Mouse (Mus musculus): Measurements from ENCODE around the gene Apela.

Gene Apela

DNA sequence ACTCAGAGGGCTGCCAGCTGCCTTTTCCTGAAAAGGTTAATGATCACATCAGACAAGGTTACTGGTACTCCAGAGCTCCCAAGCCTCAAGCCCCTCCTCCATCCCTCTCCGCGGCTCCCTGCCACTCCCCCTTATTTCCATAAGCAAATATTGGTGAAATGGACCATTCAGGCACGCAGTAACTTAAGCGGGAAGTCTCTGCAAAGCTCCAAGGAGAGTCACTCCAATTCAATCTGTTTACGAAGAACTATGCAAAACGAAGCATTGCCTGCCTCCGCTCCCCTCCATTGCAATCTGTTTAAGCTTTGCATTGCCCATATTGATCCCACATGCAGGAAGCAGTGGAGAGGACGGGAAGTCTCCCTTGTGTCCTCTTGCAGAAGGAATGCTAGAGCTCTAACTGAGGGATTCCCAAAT, at the start of gene Apela:
Gene Apela (minus strand): TSS at position 220 of the 417 bp plus-strand sequence.
- peak; percentile 44 for DNase-seq (ENCODE audit: low read depth, low spot score)

DNA sequence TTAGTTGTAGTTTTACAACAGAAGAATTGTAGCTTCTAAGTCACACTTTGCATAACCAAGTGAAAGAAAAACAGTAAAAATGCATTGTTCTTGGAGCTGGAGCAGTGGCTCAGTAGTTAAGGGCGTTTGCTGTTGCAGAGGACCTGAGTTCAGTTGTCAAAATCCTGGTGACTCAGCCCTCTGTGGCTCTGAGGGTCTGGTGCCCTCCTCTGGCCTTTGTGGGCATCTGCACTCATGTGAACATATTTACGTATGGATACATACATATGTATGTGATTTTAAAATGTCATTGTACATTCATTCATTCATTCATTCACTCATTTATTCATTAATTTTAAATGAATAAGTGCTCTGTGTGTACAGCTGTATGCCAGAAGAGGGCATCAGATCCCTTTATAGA, 48.5 kb upstream of the Apela start:
- DNase-seq (ENCODE audit: low read depth, low spot score): no peak

DNA sequence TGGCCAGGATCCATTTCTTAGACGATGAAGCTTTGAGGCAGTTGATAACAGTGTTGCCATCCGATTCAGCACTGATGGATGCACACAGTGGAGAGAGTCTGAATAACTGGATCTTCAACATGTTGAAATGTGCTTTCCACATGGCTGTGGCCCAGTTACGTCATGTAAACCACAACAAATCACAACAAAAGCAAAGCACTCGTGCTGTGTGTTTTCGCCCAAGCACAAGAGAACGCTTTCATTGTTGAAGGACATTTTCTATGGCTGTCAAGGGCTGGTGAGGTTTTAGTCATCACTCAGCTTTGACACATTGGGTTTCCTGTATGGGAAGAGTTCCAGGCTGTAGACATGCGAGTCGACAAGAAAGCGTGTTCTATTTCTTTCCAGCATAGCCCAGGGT, 43.6 kb upstream of the Apela start:
- no peak for DNase-seq (ENCODE audit: low read depth, low spot score)

DNA sequence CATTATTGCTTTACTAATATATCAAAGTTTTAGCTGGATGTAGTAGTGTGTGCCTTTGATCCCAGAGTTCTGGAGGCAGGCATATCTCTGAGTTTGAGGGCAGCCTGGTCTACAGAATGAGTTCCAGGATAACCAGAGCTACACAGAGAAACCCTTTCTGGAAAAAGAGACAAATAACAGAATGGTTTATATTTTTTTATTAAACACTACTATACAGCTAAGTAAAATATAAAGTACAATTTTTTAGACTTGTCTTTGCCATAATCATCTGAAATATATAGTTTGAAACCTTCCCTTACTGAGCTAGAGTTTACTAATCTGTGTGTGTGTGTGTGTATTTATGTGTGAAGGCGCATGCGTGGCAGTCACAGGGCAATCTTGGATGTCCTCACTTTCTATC, 37.6 kb upstream of the Apela start, which contains the start of gene Gm10663:
Gene Gm10663 (plus strand): TSS at position 301 of the 400 bp plus-strand sequence.
- no peak for DNase-seq (ENCODE audit: low read depth, low spot score)

DNA sequence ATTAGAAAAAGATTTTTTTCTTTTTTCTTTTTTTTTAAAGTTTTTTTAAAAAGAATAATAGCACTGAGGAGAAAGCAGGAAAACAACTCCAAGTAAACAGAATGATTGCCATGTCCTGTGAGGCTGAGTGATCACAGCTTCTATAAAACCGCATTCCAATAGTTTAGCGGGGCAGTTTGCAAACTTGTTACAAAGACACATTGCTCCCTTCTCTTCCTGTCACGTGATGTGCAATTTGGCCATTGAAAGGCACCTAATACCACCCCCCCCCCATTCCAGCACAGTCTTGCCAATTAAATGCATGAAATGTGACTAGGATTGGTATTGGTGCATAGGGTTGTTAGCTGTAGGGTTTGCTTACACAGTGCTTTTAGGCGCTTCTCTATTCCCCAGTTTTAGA, 33.9 kb upstream of the Apela start:
- DNase-seq (ENCODE audit: low read depth, low spot score): no peak

DNA sequence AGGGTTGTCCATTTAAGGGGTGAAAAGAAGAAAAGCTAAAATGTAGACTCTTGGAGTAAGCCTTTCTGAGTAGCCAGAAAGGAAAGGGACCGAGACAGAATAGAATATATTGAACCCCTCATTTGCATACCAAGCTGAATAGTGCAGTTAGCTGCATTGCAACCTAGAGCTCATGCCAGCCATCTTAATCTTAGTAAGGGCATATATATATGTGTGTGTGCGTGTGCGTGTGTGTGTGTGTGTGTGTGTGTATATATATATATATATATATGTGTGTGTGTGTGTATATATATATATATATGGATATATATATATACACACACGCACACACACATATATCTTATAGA, 31.3 kb upstream of the Apela start:
- no peak for DNase-seq (ENCODE audit: low read depth, low spot score)

DNA sequence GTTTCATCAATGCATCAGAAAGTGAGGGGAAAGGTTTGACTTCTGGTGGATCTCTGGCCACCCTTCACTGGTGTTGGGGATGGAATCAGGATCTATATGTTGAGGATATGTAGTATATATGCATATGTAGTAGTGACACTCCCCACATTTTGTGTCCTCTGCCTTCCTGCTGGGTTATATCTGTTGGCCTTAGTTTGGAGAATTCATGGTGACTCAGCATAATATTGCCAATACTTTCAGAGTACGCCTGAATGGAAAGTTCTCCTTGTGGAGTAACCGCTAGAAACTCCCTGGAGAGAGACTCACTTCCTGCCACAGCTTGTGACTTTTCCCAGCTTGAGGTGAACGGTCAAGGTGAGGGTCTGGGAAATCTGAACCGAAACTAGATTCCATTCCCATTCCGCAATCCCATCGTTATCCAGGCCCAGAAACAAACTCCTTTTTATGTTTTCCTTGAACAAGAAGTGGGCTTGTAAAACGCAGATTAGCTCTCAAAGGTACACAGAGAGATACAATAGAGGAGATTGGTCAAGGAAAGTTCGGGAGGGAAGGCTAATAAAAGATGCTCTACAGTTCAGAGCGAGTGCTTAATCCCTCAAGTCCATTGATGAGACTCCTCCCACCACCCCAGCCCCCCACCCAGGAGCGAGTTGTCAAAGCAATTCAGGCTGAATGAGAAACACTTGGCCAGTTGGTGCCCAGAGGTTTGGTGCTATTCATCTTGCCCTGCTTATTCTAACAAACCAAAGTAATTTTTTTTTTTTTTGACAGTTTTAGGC, 30.7 kb upstream of the Apela start:
- no peak for DNase-seq (ENCODE audit: low read depth, low spot score)

DNA sequence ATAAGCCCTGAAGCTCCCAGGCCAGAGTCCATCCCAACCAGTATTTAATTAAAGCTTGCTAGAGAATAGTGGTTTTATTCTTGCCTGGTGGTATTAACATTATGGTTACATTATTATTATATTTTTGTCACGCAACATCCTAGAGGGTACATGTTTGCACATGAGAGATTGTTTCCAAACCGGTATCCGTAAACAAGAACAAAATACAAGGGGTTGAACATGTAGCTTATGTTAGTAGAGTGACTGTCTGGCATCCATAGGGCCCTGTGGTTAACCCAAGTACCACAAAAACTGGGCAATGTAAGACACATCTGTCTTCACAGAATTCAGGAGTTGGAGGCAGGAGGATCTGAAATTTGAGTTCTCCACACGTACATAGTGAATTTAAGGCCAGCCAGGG, 29.9 kb upstream of the Apela start:
- DNase-seq (ENCODE audit: low read depth, low spot score): no peak

DNA sequence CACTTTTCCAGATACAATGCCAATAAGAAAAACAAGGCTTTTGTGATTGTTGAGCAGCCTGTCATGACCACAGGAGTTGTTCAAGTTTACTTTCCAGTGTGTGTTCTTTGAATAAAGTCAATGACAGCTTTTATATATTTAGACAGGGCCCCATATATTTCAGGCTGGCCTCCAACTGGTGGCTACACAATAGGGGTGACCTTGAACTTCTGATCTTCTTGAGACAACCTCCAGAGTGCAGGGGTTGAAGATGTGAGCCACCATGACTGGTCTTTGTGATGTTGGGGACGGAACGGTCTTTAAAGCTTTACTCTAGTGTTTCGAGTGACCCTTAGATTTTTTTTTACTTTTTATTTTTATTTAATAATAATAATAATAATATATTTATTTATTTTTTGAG, 28.5 kb upstream of the Apela start:
- no peak for DNase-seq (ENCODE audit: low read depth, low spot score)

DNA sequence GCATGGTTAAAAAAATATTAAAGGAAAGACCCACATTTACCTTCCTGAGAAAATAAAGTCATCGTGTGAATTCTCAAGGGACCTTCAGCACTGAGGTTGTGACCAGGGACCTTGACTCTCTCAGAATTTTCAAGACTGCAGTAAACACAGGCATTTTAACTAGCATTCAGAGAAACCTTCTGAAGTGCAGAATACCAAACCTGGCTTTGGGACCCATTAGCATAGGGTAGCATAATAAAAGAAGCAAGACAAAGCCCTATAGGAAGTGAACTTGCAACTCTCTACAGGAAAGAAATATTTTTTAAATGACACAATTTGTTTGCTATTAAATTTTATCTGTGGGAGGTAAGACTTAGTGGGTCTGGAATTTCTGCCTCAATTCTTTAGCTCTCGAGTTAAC, 26.9 kb upstream of the Apela start:
- DNase-seq (ENCODE audit: low read depth, low spot score): no peak

DNA sequence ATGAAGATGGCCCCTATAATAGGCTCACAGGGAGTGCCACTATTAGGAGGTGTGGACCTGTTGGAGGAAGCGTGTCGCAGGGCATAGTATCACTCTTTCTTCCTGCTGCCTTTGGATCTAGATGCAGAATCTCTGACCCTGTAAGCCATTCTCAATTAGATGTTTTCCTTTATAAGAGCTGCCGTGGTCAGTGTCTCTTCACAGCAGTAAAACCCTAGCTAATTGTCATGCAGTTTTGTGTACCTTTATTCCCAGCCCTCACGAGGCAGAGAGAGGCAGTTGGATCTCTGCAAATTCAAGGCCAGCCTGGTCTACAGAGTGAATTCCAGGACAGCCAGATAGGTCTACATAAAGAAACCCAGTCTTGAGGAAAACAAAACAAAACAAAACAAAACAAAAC, 25.1 kb upstream of the Apela start:
- no peak for DNase-seq (ENCODE audit: low read depth, low spot score)

DNA sequence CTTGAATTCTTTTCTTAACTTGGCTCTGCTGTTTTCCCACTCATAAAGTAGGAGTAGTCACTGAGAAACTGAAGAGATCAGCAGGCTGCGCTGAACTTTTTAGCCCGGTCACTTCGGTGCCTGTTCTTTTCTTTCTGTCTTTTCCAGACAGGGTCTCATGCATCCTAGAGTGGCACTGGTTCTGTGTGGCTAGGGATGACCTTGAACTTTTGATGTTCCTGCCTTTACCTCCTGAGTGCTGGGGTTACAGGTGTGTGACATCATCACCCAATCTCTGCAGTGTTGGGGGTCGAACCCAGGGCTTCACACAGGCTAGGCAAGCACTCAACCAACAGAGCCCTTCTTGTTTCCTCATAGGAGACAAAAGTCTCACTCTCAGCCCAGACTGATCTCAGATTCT, 19.6 kb upstream of the Apela start:
- no peak for DNase-seq (ENCODE audit: low read depth, low spot score)

DNA sequence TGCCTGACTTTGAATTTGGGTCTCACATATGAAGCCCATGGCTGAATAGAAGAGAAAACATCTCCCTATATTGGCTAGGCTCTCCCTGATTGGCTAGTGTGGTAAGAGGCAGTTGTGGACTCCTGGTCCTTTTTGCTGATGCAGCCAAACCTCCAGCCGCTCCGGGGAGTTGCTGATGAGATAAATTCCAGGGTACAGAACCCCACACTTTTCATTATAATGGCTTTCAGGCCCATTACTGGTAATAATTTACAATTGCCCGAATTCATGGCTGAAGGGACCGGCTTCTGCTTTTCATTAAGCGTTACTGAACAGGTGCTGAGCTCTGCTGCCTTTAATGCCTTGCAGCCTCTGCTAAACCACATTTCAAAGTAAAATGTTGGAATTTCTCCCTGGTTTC, 16.8 kb upstream of the Apela start:
- DNase-seq (ENCODE audit: low read depth, low spot score): peak; percentile 29

DNA sequence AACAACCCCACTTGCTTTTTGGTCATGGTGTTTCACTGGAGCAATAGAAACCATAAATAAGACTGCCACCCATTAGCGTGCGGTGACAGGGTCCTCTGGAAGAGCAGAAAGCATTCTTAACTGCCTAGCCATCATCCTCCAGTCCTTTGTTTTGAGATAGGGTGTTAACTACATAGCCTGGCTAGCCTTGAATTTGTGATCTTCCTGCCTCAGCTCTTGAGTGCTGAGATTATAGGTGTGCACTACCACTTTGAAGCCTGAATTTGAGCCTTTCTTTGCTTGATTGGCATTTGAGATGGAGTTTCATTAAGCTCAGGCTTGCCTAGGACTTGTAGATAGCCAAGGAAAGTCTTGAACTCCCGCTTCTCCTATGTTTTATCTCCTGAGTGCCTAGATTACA, 16.4 kb upstream of the Apela start:
- no peak for DNase-seq (ENCODE audit: low read depth, low spot score)

DNA sequence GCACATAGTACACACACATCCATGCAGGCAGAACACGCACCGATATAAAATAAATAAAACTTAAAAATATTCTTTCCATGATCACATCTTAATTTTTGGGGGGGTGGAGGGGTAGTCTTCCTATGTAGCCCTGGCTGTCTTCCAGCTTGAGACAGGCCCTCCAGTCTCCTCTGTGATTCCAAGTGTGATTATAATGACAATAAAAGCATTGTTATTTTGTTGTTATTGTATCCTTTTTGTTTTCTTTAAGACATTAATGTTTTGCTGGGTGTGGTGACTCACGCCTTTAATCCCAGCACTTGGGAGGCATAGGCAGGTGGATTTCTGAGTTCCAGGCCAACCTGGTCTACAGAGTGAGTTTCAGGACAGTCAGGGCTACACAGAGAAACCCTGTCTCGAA, 10.7 kb upstream of the Apela start:
- no peak for DNase-seq (ENCODE audit: low read depth, low spot score)

DNA sequence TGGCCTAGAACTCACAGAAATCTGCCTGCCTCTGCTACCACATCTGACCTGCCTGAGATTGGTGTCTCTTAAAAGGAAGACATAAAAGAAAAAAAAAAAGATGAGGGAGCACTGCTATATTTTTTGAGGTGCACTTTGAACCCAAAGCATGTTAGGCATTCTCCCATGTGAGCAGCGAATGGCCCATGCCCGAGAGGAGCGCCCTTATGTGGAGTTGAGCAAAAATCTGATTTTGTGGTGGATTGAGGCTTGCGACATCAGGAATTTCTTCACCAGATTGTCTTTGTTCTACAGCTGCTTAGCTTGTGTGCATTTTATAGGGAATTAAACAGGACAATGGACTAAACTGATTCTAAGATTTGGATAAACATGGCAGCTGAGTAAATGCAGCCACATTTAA, 10.1 kb upstream of the Apela start:
- no peak for DNase-seq (ENCODE audit: low read depth, low spot score)

DNA sequence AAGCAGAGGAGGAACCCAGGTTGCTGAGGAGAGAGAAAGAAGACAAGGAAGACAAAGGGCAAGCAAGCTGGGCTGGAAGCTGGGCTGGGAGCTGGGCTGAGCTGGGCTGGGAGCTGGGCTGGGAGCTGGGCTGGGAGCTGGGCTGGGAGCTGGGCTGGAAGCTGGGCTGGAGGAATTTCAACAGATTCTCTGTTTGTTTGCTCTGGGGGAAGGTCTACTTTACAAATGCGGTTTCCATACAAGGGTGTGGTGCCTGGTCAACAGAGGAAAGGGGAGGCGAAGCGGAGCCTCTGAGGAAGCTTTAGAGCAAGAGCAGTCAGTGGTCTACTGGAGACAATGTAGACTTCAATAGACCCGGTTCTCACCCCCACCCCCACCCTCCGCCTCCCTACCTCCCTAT, 9.4 kb upstream of the Apela start:
- no peak for DNase-seq (ENCODE audit: low read depth, low spot score)

DNA sequence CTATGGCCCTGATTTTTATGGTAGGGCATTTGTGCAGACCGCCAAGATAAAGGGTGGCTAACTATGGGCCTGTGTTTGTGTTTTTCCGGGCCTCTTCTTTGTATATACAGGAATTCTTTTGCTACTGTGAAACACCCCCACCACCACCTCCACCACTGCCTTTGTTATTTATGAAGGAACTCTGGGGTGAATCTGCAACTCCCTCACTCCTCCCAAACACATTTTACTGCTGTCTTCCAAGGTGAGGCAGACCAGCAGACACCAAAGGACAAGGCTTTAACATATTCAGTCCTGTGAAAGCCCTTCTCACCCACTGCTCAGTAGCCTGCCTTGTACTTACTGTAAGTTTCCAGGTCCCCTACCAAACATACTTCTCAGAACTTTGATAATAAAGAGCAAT, 3.0 kb downstream of the Apela start:
- DNase-seq (ENCODE audit: low read depth, low spot score): no peak

DNA sequence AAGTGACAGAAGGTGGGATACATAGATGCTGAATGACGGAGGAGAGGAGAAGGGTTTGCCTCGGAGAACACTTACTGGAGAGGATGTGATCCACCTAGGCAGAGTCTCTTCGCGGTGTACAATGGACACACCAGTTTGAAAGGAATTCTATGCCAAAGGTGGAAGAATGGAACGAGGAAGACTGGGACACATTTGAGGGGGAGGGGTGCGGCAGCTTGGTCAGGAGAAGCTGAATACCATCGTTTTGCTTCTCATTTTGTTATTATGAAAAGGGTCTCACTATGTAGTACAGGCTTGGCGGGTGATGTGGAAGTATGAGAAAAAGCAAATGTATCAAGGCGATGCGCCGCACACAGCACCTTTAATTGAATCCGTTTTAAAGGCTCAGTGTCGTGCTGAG, 4.1 kb downstream of the Apela start:
- no peak for DNase-seq (ENCODE audit: low read depth, low spot score)

DNA sequence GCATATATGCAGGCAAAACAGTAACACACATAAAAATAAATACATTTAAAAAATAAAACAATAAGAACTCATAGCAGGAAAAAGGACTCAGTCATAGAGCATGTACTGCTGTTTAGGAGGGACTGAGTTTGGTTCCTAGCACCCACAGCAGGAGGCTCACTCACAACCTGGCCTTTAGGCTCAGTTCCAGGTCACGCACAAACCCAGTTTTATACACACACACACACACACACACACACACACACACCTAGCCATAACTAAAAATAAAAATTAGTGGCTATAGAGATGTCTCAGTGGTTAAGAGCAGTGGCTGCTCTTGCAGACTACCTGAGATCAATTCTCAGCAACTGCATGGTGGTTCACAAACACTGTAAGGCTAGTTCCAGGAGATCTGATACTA, 5.0 kb downstream of the Apela start:
- no peak for DNase-seq (ENCODE audit: low read depth, low spot score)

DNA sequence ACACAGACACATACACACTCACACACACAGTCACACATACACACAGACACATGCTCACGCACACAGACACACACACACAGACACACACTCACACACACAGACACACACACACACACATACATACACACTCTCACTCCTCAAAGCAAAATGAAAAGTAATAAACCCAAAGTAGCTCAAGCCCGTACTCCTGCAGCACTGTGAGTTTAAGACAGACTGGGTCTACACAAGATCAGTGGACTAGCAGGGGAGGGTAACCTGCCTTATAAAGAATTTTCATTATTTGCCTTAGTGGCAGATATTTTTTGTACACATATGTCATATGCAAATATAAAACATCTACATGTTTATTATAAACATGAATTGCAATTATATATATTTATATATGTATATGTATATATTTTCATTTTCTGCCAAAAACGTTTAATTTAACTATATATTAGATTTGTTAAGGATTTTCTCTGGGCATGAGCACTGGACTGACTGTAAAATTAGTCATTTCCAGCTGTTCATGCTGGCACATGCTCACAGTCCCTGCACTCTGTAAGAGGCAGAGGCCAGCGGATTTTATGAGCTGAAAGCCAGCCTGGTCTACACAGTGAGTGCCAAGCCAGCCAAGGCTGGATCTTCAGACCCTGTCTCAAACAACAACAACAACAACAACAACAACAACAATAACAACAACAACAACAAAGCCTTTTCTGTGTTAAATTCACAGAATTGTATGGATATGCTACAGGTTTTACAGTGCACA, 6.2 kb downstream of the Apela start:
- no peak for DNase-seq (ENCODE audit: low read depth, low spot score)

DNA sequence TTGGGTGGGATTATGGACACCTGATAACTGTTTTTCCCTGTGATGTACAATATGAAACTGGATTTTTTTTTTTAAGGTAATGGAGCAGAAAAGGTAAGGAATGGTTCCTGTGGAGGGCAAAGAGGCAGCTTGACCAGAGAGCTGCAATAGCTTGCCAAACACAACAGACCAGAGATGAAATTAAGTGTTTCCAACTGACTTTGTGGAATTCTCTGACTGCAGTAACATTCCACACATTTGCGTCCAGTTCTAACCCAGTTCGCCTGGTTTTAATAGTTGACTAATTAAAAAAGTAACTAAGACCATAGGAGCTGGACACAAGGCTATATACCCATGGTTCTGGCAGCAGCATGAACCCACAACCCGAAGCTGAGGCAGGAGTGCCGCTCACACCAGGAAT, 7.4 kb downstream of the Apela start:
- DNase-seq (ENCODE audit: low read depth, low spot score): no peak

DNA sequence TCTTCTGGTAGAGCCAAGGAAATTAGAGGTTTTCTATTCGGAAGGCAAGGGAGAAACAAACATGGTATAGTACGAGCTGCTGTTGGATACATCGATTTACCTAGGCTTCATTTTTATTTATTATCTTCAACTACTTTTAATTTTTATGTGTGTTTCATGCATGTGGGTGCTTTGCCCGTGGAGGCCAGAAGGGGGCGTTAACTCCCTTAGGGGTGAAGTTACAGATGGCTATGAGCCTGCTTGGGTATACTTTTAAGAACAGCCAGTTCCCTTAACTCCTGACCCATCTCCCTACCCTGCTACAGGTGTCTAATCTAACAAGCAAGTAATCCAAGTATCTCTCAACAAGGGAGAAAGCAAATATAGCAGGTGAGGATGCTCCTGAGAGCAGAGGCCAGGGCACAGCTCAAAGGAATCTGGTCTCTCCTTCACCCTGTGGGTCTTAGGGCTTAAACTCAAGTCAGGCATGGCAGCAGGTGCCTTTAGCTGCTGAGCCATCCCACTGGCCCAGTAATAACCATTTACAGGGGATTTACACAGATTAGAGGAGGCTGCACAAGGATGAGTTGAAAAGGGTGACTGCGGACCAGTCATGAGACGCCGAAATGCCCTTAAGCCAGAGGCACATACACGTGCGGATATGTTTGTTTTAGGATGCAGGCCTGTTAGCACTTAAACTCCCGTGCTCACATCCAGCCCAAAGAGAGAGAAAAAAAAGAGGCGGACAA, 8.0 kb downstream of the Apela start:
- no peak for DNase-seq (ENCODE audit: low read depth, low spot score)
